Mouse (Mus musculus) naive thymus-derived CD4-positive, alpha-beta T cell, adult 2 months (primary cell): ENCODE results near the gene Sv2a.

Experiments
- DNase-seq: peaks from one replicate; pipeline ENCODE4 v3.0.0-alpha.2; 2011; ENCODE audit warnings: low read depth

The Sv2a gene

GRCm38 (mm10) chr3:96180727-96181477, at the start of gene Sv2a:
Gene Sv2a (plus strand): TSS chr3:96181151.
- DNase-seq, result peak; percentile 72

GRCm38 (mm10) chr3:96132478-96132877, 48.5 kb upstream of the Sv2a start:
- DNase-seq, result no peak

DNA sequence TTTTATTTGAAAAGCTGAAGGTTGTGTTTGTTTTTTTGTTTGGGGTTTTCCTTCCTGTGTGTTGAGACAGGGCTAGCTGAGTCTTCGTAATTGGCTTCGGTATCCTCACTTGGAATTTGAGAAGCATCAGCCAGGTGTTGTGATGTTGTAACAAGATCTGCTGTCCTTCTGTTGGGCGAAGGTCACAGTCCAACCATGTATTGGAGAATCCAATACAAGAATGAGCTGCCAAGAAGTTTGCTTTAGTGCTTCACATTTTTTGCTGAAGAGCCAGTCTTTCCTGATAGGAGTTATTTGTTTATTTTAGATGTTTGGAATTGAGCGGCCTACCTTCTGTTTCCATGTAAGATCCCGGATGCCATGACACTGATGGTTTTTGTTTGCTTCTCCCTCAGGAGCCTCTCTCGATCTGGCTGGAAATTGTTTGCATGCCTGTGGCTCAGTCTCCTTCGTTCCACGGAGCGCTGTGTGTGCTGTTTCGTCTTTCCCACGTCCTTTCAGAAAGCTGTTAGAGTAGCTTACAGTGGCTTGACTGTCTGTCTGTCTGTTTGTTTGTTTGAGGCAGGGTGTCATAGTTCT, 47.5 kb upstream of the Sv2a start:
- no peak for DNase-seq

GRCm38 (mm10) chr3:96135011-96135410, 45.9 kb upstream of the Sv2a start:
- no peak for DNase-seq

- peak; percentile 83 for DNase-seq
These were observed 33.0 kb upstream of the Sv2a start for GRCm38 (mm10) chr3:96147950-96148349.

DNA sequence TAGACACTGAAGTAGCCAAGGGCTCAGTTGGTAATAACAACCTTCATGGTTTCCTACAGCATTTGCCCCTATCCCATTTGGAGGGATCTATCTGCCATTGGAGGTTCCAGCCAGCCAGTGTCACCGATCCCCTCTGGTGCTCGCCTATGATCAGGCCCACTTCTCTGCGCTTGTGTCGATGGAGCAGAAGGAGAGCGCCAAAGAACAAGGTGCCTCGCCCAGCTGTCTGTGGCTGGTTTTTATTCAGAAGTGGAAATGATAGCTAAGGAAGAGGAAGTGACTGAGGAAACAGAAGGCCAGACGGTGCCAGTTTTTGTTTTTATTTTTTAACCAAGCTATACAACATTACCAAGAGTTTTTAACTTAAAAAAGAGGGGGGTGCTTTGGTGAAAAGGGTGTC, 29.1 kb upstream of the Sv2a start:
- DNase-seq, result no peak

GRCm38 (mm10) chr3:96152611-96153010, 28.3 kb upstream of the Sv2a start:
- no peak for DNase-seq

DNA sequence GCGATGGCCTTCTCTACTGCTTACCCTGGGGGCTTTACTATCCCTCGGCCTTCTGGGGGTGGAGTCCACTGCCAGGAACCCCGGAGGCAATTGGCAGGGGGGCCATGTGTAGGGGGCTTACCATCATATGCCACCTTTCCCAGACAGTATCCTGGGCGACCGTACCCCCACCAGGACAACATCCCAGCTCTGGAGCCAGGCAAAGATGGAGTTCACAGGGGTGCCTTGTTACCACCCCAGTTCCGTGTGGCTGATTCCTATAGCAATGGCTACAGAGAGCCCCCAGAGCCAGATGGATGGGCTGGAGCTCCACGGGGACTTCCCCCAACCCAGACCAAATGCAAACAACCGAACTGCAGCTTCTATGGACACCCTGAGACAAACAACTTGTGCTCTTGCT, 25.4 kb upstream of the Sv2a start:
- DNase-seq, result no peak

GRCm38 (mm10) chr3:96159820-96160219, 21.1 kb upstream of the Sv2a start:
- no peak for DNase-seq

DNA sequence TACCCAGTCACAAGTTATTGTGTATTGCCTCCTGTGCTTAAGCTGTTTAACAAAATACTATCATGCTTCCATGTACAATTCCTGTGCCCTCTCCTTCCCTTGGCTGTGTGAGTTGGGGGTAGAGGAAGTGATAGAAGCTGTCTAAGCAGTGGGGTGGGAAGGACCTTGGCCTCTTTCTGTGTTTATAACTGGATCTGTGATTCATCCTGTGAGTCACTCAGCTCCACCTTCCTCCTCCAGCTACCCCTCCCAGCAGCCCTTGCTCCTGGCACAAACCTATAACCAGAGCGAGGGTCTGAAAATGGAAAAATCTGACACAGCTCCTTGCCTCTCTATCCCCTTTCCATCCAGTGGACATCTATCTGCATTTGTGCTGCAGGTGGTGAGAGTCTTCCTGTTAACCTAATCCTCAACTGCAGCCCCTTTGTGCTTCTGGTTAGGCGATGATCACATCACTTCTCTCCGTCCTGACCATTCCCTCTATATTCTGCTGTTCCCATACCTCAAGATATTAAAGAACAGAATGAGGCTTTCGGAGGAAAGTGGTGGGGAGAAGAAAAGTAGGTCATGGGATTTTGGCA, 20.6 kb upstream of the Sv2a start:
- DNase-seq, result no peak

GRCm38 (mm10) chr3:96160803-96161516, 20.0 kb upstream of the Sv2a start:
- peak; percentile 46 for DNase-seq

DNA sequence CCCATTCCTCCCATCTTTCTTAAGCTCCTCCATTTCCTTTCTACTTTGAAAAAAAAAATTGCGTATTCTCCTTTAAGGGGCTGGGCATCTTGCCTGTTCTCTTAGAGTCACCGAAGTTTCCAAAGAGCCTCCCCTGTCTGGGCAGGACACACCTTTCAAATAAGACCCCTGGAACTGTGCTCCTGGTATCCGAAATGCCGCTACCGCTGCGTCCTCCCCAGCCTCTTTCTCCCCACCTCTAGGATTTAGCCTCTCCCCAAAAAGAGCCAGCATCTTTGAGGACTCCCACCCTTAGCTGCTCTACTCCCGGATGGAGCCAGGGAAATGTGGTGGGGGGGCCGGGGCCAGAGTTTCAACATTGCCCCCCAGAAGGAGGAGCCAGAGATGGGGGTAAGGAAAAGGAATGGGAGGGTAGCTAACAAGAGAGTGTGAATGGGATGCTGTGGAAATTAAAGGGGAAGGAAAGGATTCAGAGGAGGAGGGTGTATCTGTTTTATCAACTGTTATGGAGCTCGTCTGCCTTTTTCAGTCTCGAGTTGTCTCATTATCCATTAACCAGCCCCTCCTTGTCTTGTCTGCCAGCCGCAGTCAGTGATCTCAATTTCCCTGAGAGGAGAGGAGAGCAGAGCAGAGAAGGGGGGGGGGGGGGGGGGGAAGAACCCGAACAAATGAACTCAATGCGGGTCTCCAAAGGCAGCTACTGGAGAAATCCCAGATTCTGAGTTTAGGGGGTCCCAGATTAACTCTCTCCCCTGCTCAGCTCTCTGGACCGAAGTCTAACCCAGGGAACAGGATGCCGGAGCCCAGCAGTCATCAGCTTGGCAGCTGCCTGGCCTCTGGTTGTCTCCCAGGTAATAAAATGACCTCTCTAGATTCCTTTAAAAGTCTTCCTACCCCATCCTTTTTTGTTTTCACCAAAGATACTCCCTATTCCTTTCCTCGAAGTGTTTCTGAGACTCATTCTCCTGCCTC, 18.8 kb upstream of the Sv2a start, which contains the start of gene Mtmr11:
Gene Mtmr11 (plus strand): TSS at position 136 of the 972 bp plus-strand sequence.
- no peak for DNase-seq

DNA sequence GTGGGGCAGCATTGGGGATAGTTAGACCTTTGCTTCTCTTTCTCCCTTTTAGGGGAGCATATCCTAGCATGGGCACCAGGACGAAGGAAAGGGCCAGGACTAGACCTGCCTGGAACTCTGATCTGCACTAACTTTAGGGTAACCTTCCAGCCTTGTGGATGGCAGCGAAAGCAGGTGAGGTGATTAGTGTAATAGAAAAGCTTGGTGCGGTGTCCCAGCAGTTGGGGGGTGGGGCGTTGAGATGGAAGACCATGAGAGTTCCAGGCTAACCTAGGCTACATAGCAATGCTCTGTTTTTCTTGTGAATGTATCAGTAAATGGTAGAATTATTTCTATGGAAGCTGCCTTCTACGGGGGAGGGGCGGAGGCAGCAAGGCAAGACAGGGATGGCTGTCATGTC, 17.9 kb upstream of the Sv2a start:
- DNase-seq, result no peak

DNA sequence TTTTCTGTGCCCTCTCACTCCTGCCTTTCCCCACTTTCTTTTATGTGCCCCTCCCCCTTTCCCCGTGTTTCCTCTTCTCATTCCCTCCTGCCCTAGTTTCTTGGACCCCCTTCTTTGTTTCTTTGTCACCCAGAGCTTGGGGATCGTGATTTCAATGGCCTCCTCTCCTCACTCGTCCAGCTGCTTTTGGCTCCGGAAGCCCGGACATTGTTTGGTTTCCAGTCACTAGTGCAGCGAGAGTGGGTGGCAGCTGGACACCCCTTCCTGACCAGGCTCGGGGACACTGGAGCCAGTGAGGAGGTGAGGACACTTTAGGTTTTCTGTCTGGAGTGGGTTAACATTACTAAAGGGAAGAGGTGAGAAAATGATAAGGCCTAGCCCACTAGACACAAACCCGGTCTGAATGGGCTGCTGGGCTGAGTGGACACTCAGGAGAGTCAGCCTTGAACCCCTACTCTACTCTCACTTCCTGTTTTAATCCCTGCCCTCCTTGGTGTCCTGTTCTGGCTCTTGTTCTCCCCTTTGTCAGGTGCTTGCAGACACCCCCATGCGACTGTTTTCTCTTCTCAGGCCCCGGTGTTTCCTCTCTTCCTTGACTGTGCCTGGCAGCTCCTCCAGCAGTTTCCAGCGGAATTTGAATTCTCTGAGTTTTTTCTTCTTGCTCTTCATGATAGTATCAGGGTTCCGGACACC, 12.3 kb upstream of the Sv2a start:
- no peak for DNase-seq

GRCm38 (mm10) chr3:96170276-96170675, 10.7 kb upstream of the Sv2a start:
- DNase-seq, result no peak

- DNase-seq, result peak; percentile 47
These were observed 9.9 kb upstream of the Sv2a start for GRCm38 (mm10) chr3:96170976-96171545.

DNA sequence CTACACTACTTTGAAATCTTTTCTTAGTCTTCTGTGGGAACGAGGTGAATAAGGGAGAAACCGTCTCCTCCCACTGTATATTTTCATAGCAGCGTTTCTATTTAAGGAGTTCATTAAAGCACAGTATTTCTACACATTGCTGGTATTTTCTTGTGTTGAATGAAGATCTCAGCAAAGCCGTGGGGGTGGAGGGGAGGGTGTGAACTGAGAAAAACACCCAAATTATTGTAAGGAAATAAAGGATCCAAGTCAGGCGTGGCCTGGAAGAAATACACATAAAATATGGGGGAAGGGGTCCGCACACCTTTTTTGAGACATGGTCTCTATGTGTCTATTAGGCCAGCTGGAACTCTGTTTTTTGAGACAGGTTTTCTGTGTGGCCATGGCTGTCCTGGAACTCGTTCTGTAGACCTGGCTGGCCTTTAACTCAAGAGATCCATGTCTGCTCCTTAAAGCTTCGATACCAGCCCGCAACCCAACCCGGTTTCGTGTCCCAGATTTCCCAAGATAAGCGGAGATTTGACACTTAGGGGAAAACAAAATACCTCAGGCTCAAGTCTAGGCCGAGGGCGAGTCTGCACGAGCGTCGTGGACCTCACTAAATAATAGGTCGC, 9.3 kb upstream of the Sv2a start:
- DNase-seq, result no peak

DNA sequence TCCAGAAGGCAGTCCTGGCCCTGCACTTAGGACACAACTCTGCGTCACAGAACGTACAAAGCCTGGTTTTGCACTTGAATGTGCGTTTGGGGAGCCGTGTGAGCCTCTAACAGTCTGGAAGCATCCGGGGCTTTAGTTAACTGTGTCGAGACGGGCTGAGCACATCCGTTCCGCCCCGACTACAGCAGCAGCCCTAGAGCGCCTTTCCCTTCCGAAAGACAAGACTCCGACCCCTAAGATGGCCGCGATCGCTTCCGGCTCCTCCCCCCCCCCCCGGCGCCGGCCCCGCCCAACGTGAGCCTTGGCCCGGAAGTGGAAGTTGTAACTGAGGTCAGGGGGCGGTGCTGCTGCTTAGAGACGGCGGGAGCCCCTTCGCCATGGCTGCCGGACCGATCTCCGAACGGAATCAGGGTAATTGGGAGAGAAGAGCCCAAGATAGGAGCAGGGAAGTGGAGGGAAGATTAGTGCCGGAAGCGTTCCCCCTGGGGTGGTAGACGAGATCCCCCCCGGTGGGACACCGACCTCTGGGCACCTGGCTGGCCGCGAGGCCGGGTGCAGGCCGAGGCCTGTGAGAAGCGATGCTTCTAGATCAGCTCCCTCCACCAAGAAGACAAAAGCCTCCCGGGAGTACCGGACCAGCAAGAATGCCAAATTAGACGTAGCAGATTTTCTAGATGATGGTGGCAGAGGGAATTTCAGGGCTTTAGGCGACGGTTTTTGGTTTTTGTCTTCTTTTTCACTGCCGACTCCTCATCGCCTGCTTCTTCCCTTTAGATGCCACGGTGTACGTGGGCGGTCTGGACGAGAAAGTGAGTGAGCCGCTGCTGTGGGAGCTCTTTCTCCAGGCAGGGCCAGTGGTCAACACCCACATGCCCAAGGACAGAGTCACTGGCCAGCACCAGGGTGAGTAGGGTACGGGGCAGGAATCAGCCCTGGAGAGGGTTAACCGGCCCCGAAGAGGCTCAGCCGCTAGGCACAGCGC, 8.5 kb upstream of the Sv2a start, which contains the start of gene Sf3b4:
Gene Sf3b4 (plus strand): TSS at position 136 of the 982 bp plus-strand sequence.
- DNase-seq, result peak; percentile 95

DNA sequence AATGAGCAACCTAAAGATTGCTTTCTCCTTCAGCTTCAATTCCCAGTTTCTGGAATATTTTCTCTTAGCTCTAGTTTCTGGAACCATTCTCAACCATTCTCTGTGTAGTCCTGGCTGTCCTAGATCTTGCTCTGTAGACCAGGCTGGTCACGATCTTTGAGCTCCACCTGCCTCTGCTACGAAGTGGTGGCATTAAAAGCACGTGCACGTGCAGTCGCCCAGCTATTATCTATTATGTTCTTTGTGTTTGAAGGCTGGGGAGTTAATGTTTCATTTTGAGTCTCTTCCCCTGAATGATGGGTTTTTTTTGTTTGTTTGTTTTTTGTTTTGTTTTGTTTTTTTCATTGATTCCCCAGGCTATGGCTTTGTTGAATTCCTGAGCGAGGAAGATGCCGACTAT, 7.8 kb upstream of the Sv2a start:
- DNase-seq, result no peak
